Mouse (Mus musculus): ENCODE results near the gene Plcd3. TPM values are rescaled to one million over a fixed set of nuclear protein-coding genes. Genes with fewer than 3 reads are reported as not detected.

The Plcd3 gene
- total RNA-seq, 2 experiments from 2014 or later: 3.8 to 4.0 TPM

- DNase-seq: no peak
- intact Hi-C loops (cut with DNase I): no loop called here
Observed at GRCm38 (mm10) chr11:103033030-103033429, 68.4 kb downstream of the Plcd3 start.

GRCm38 (mm10) chr11:103028176-103028891 lies 73.1 kb downstream of the Plcd3 start, which contains the start of the genes Nmt1 and Dcakd:
Nmt1 (plus strand) TSS chr11:103028190.
Dcakd (minus strand) TSS chr11:103028333.
- intact Hi-C loops (cut with DNase I): no loop called here
- peak; percentile 88 to 92 for DNase-seq

DNA sequence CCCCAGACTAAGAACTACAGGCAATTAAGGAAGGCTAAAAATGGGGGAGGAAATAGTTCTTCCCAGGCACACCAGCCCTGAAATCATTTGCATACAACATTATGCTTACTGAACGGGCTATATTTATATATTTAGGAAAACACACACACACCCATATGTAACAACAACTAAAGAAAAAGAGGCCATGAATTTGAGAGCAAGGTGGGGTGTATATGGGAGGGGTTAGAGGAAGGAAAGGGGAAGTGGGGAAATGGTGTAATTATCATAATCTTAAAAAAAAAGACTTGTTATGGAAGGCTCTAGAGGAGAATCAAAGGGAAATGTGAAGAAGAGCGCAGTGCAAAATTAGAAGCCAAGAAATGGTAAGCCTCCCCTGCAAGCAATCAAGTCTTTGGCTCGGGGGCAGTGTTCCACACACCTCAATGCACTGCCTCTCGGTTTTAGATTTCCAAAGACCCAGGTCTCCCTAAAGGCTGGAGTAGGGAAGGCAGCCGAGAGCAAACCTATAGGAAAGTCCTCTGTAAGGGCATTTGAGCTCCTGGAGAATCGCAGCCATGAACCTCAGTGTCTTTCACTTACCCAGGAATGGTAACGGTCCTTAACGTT lies 73.8 kb downstream of the Plcd3 start:
- intact Hi-C loops (cut with DNase I): no loop called here
- DNase-seq: no peak

GRCm38 (mm10) chr11:103026901-103027300 lies 74.6 kb downstream of the Plcd3 start:
- intact Hi-C loops (cut with DNase I): no loop called here
- no peak for DNase-seq

- intact Hi-C loops (cut with DNase I): no loop called here
- DNase-seq: no peak
Observed at GRCm38 (mm10) chr11:103023974-103024373, 77.5 kb downstream of the Plcd3 start.

GRCm38 (mm10) chr11:103020713-103021335 lies 80.6 kb downstream of the Plcd3 start:
- DNase-seq: no peak
- intact Hi-C loops (cut with DNase I): no loop called here

Other genes with a start within 250 kb of the Plcd3 start
- 10 to 100 TPM; 20.7 to 28.5 TPM for gene Eftud2, start 220.7 kb downstream of the Plcd3 start, total RNA-seq (2021)
- gene Ccdc103, start 220.5 kb downstream of the Plcd3 start, total RNA-seq (2021): not detected
- gene Fam187a, start 216.5 kb downstream of the Plcd3 start, total RNA-seq (2021): not detected
- gene Gfap, start 200.7 kb downstream of the Plcd3 start, total RNA-seq (2021): not detected
- under 1 TPM; 0.17 to 0.46 TPM for gene Kif18b, start 176.5 kb downstream of the Plcd3 start, total RNA-seq (2021)
- under 1 TPM in 1 of 2 experiments, not detected in 1; 0.17 TPM for gene C1ql1, start 155.0 kb downstream of the Plcd3 start, total RNA-seq (2021)
- gene Nmt1, start 73.5 kb downstream of the Plcd3 start, total RNA-seq (2021): 10 to 100 TPM; 44.6 to 47.2 TPM
- gene Dcakd, start 73.3 kb downstream of the Plcd3 start, total RNA-seq (2021): 10 to 100 TPM; 16.2 to 19.8 TPM
- gene Acbd4, start within 50 bp of the Plcd3 start, total RNA-seq (2021): 10 to 100 TPM; 26.8 to 31.1 TPM
- 10 to 100 TPM; 14.7 to 17.0 TPM for gene Hexim1, start 14.6 kb upstream of the Plcd3 start, total RNA-seq (2021)
- gene Hexim2, start 30.8 kb upstream of the Plcd3 start, total RNA-seq (2021): 1 to 10 TPM; 2.1 to 2.9 TPM
- gene Fmnl1, start 69.4 kb upstream of the Plcd3 start, total RNA-seq (2021): 1 to 10 TPM; 3.6 to 5.6 TPM
- not detected for gene 1700023F06Rik, start 106.9 kb upstream of the Plcd3 start, total RNA-seq (2021)
- gene Spata32, start 116.8 kb upstream of the Plcd3 start, total RNA-seq (2021): not detected
- gene Map3k14, start 165.8 kb upstream of the Plcd3 start, total RNA-seq (2021): 1 to 10 TPM; 1.9 to 2.6 TPM

Measured in gastrocnemius, postnatal 36 days (tissue).